Mouse (Mus musculus): ENCODE data around the gene Gmnn. TPM values are rescaled to one million over a fixed set of nuclear protein-coding genes. Genes with fewer than 3 reads are reported as not detected.

The Gmnn gene
- total and polyA plus RNA-seq, 3 experiments: 127 to 155 (median 129) TPM

DNA sequence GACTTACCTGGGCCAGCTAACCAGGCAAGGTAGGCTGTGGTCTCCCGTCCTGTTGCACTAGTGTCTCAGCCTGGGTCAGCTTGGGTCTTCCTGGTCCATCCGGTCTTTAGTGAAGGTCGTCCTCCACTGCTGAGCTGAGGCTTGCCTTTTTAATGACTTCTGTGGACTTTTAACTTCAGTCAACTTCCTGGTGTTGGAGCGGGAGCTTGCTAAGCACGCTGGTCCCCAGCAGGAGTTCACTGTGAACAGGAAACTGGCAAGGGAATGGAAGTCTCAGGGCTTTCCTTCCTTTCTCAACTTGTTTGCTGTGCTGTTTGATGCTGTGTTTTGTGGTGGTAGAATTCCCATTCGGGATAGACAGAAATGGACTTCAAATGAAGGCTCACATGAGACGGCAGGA lies 44.0 kb downstream of the Gmnn start:
- Histone ChIP-seq H3K36me3 (ENCODE audit: control insufficient read depth in 1 of 2, insufficient read depth in 2 of 2, low read length in 2 of 2) (peaks cover 0 to 5% of the 10 kb centered on the region in 2 experiments; a peak in 2 of 4 replicates), H3K27ac (ENCODE audit: control insufficient read depth, low read depth, low read length) (no peak overlapping the region), H3K4me3 (ENCODE audit: control insufficient read depth in 1 of 2, insufficient read depth in 1 of 2, low read depth in 2 of 2, low read length in 2 of 2) (no peak overlapping the region), H3K9me3 (replicated peaks; ENCODE audit: insufficient read depth, low read length) (no peaks in the 10 kb centered on the region), H3K4me1 (ENCODE audit: control insufficient read depth in 1 of 2, insufficient read depth in 2 of 2, low read length in 2 of 2) (no peaks in the 10 kb centered on the region), H3K9ac (ENCODE audit: control insufficient read depth, low read depth, low read length, poor library complexity, severe bottlenecking) (no peak overlapping the region), H3K27me3 (ENCODE audit: control insufficient read depth in 1 of 2, insufficient read depth in 2 of 2, low read length in 2 of 2) (no peaks in the 10 kb centered on the region), H3K79me2 (ENCODE audit: control insufficient read depth, insufficient read depth, low read length, poor library complexity) (no peaks in the 10 kb centered on the region)
- DNase-seq (ENCODE audit: low read depth, low spot score): no peak
- TF ChIP-seq BHLHE40 (IDR thresholded peaks at IDR 0.05; ENCODE audit: borderline replicate concordance, low read depth, low read length): no peak
- no peak for TF ChIP-seq MYC (IDR thresholded peaks at IDR 0.05; ENCODE audit: low read depth, low read length)
- no peak for TF ChIP-seq SMC3 (IDR thresholded peaks at IDR 0.05; ENCODE audit: low read depth, low read length)
- TF ChIP-seq GABPA (IDR thresholded peaks at IDR 0.05; ENCODE audit: low read depth, low read length): no peak
- TF ChIP-seq JUND (IDR thresholded peaks at IDR 0.05; ENCODE audit: low read depth, low read length): no peak
- TF ChIP-seq MEF2A (IDR thresholded peaks at IDR 0.05; ENCODE audit: extremely low read depth, insufficient replicate concordance, low read depth, low read length, poor library complexity, severe bottlenecking): no peak
- TF ChIP-seq POLR2AphosphoS5 (IDR thresholded peaks at IDR 0.05; ENCODE audit: borderline replicate concordance, low read depth, low read length): no peak
- TF ChIP-seq TAL1 (IDR thresholded peaks at IDR 0.05; ENCODE audit: low read length): no peak
- TF ChIP-seq MAX (IDR thresholded peaks at IDR 0.05; ENCODE audit: low read length): no peak
- no peak for TF ChIP-seq ZMIZ1 (IDR thresholded peaks at IDR 0.05; ENCODE audit: low read depth, low read length)

DNA sequence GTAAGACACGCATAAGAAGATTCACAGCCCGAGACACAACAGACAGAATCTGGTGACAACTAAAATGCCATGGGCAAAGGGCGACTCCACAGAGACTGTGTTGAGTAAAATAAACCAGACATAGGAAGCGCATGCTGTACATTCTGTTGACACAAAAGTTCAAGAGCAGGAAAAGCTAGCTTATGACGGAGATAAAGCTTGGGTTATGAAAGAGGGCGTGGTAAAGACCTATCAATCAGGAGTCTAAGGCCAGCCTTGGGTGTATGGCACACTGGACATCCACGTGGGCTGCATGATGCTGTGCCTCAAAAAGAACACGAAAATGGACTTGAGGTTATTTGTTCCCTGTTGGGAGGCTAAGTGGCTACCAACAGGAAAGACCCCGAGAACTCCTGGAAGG lies 45.3 kb downstream of the Gmnn start:
- Histone ChIP-seq H3K27ac (ENCODE audit: control insufficient read depth, low read depth, low read length) (no peak overlapping the region), H3K79me2 (ENCODE audit: control insufficient read depth, insufficient read depth, low read length, poor library complexity) (no peaks in the 10 kb centered on the region), H3K4me3 (ENCODE audit: control insufficient read depth in 1 of 2, insufficient read depth in 1 of 2, low read depth in 2 of 2, low read length in 2 of 2) (no peak overlapping the region), H3K9me3 (replicated peaks; ENCODE audit: insufficient read depth, low read length) (no peaks in the 10 kb centered on the region), H3K4me1 (ENCODE audit: control insufficient read depth in 1 of 2, insufficient read depth in 2 of 2, low read length in 2 of 2) (no peaks in the 10 kb centered on the region), H3K36me3 (ENCODE audit: control insufficient read depth in 1 of 2, insufficient read depth in 2 of 2, low read length in 2 of 2) (peaks cover 0 to 5% of the 10 kb centered on the region in 2 experiments; a peak in 2 of 4 replicates), H3K27me3 (ENCODE audit: control insufficient read depth in 1 of 2, insufficient read depth in 2 of 2, low read length in 2 of 2) (no peaks in the 10 kb centered on the region), H3K9ac (ENCODE audit: control insufficient read depth, low read depth, low read length, poor library complexity, severe bottlenecking) (no peak overlapping the region)
- no peak for DNase-seq (ENCODE audit: low read depth, low spot score)
- TF ChIP-seq USF2 (IDR thresholded peaks at IDR 0.05; ENCODE audit: borderline replicate concordance in 1 of 2, insufficient read depth in 1 of 2, low read depth in 1 of 2, low read length in 2 of 2) (no peak), MAX (IDR thresholded peaks at IDR 0.05; ENCODE audit: low read length) (no peak), GABPA (IDR thresholded peaks at IDR 0.05; ENCODE audit: low read depth, low read length) (no peak), CHD2 (IDR thresholded peaks at IDR 0.05; ENCODE audit: low read length) (no peak), NELFE (IDR thresholded peaks at IDR 0.05; ENCODE audit: low read depth, low read length) (no peak), GATA1 (IDR thresholded peaks at IDR 0.05; ENCODE audit: low read depth, low read length) (no peak), CHD1 (IDR thresholded peaks at IDR 0.05; ENCODE audit: low read depth, low read length) (no peak)
